Mouse (Mus musculus): ENCODE measurements around the gene Rock2. TPM values are rescaled to one million over a fixed set of nuclear protein-coding genes. Genes with fewer than 3 reads are reported as not detected.
A peak's percentile ranks its signal among the peaks of the same experiment; 100 is the strongest.
"Not testable (repeated sequence)": the region's sequence is repeated elsewhere in the genome, so short reads cannot be mapped to it uniquely, and the experiment has no call there.

Gene Rock2
- total and polyA plus RNA-seq, 2 experiments, result 1.7 to 14.5 TPM

GRCm38 (mm10) chr12:17018468-17018867 lies 123.8 kb downstream of the Rock2 start:
- Histone ChIP-seq H3K36me3 (ENCODE audit: control insufficient read depth, insufficient read depth, low read length) (no peaks in the 10 kb centered on the region), H3K4me1 (ENCODE audit: control insufficient read depth, insufficient read depth, low read length) (no peaks in the 10 kb centered on the region), H3K27me3 (ENCODE audit: control insufficient read depth, insufficient read depth, low read length) (no peaks in the 10 kb centered on the region), H3K27ac (replicated peaks; ENCODE audit: insufficient read depth, low read depth, low read length) (no peak overlapping the region), H3K9ac (ENCODE audit: low read depth, low read length) (no peak overlapping the region), H3K79me2 (ENCODE audit: control insufficient read depth, insufficient read depth, low read length) (no peaks in the 10 kb centered on the region), H3K4me3 (ENCODE audit: insufficient read depth, low read depth, low read length) (no peak overlapping the region)
- WGBS, result 27% methylated on average over 4 of the region's 4 CpGs
- no peak for DNase-seq (ENCODE audit: extremely low read depth, low read depth, low spot score)
- peak; percentile 49; the same call in 1 of the 2 replicates for TF ChIP-seq CTCF (IDR thresholded peaks at IDR 0.05; ENCODE audit: low read depth, low read length)
- no peak for TF ChIP-seq POLR2A (IDR thresholded peaks at IDR 0.05; ENCODE audit: extremely low read depth, insufficient read depth, low read length)

DNA sequence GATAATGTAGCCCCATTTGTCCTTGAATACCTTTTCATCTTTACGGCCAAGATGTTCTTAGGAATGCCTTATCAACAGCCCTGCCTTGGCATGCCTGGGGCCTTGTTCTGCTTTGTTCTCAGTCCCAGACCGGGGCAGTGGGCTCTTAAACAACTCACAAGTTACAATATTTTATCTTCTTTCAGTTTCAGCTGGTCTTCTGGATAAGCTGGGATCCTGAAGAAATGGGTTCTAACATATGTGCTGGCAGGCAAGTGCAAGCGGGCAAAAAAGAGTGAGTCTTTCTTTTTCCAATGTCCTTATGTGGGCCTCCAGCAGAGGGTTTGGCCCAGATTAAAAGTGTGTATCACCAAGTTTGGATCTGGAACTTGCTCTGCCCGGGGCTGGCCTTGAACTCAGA lies 126.4 kb downstream of the Rock2 start:
- 83% methylated on average over 4 of the region's 4 CpGs for WGBS
- not testable (repeated sequence) for DNase-seq (ENCODE audit: extremely low read depth, low read depth, low spot score); H3K4me1 ChIP-seq (ENCODE audit: control insufficient read depth, insufficient read depth, low read length); H3K27me3 ChIP-seq (ENCODE audit: control insufficient read depth, insufficient read depth, low read length); H3K36me3 ChIP-seq (ENCODE audit: control insufficient read depth, insufficient read depth, low read length); H3K27ac ChIP-seq (replicated peaks; ENCODE audit: insufficient read depth, low read depth, low read length); H3K79me2 ChIP-seq (ENCODE audit: control insufficient read depth, insufficient read depth, low read length); H3K9ac ChIP-seq (ENCODE audit: low read depth, low read length); H3K4me3 ChIP-seq (ENCODE audit: insufficient read depth, low read depth, low read length)

DNA sequence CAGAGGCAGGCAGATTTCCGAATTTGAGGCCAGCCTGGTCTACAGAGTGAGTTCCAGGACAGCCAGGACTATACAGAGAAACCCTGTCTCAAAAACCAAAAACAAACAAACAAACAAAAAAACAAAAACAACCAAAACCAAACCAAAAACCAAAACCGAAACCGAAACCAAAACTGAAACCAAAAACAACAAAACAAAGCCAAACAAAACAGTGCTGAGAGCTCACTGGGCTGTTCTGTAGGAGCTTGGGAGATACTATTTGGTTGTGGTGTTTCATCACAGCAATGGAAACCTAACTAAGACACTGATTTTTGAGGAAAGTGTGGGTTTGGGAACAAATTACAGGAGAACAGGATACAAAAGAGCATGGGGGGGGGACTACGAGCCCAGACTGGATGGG lies 127.5 kb downstream of the Rock2 start:
- WGBS, result 86% methylated on average over 4 of the region's 4 CpGs
- DNase-seq (ENCODE audit: extremely low read depth, low read depth, low spot score), result no peak
- H3K9ac ChIP-seq (ENCODE audit: low read depth, low read length), result no peak overlapping the region

GRCm38 (mm10) chr12:17024554-17025110 lies 129.9 kb downstream of the Rock2 start:
- no peak for DNase-seq (ENCODE audit: extremely low read depth, low read depth, low spot score)
- no peak overlapping the region for H3K4me3 ChIP-seq (ENCODE audit: insufficient read depth, low read depth, low read length)
- no peaks in the 10 kb centered on the region for H3K27me3 ChIP-seq (ENCODE audit: control insufficient read depth, insufficient read depth, low read length)
- H3K79me2 ChIP-seq (ENCODE audit: control insufficient read depth, insufficient read depth, low read length), result no peaks in the 10 kb centered on the region
- no peak for TF ChIP-seq CTCF (IDR thresholded peaks at IDR 0.05; ENCODE audit: low read depth, low read length)
- TF ChIP-seq POLR2A (IDR thresholded peaks at IDR 0.05; ENCODE audit: extremely low read depth, insufficient read depth, low read length), result no peak
- H3K27ac ChIP-seq (replicated peaks; ENCODE audit: insufficient read depth, low read depth, low read length), result no peak overlapping the region
- no peak overlapping the region for H3K9ac ChIP-seq (ENCODE audit: low read depth, low read length)
- 89% methylated on average over 6 of the region's 6 CpGs for WGBS
- H3K36me3 ChIP-seq (ENCODE audit: control insufficient read depth, insufficient read depth, low read length), result no peaks in the 10 kb centered on the region
- no peaks in the 10 kb centered on the region for H3K4me1 ChIP-seq (ENCODE audit: control insufficient read depth, insufficient read depth, low read length)

More for the DNA sequence above, 127.5 kb downstream of the Rock2 start:
- H3K79me2 ChIP-seq (ENCODE audit: control insufficient read depth, insufficient read depth, low read length), result no peaks in the 10 kb centered on the region
- TF ChIP-seq CTCF (IDR thresholded peaks at IDR 0.05; ENCODE audit: low read depth, low read length), result no peak
- TF ChIP-seq POLR2A (IDR thresholded peaks at IDR 0.05; ENCODE audit: extremely low read depth, insufficient read depth, low read length), result no peak
- no peaks in the 10 kb centered on the region for H3K27me3 ChIP-seq (ENCODE audit: control insufficient read depth, insufficient read depth, low read length)
- no peak overlapping the region for H3K4me3 ChIP-seq (ENCODE audit: insufficient read depth, low read depth, low read length)
- no peaks in the 10 kb centered on the region for H3K4me1 ChIP-seq (ENCODE audit: control insufficient read depth, insufficient read depth, low read length)
- no peak overlapping the region for H3K27ac ChIP-seq (replicated peaks; ENCODE audit: insufficient read depth, low read depth, low read length)
- H3K36me3 ChIP-seq (ENCODE audit: control insufficient read depth, insufficient read depth, low read length), result no peaks in the 10 kb centered on the region

DNA sequence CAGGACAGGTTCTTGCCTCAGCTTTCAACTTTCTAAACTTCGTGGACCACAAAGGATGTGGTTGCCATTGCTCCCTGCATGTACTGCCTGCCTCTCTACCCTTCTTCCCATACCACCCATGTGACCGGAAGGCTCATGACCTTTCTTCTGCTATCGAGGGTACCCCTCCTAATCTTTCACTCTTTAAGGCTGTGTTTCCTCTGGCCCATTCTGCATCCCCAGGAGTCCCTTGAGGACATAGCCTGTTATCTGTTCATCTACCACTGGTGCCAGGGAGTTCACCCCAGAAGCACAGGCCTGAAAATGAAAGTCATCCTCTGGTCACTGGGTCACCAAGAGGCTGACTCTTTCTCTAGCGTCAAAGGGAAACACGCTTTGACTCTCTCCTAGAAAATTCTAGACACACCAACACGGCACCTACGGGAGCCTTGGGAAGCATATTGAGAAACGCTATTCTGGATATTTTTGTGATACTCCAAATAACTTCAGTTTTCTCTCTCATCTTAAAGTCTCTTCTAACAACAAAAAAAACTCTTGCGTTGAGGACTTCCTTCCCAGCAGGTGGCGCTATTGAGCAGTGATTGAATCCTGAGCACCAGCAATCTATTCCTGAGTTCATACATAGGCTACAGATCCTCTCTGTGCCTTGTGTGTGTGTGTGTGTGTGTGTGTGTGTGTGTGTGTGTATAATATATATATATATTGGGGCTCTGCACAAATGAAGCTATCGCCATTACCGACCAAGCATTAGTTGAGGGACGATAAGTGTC lies 138.2 kb downstream of the Rock2 start:
- WGBS, result 32% methylated on average over 13 of the region's 13 CpGs
- peak; percentile 38 for DNase-seq (ENCODE audit: extremely low read depth, low read depth, low spot score)
- H3K27ac ChIP-seq (replicated peaks; ENCODE audit: insufficient read depth, low read depth, low read length), result no peak overlapping the region
- no peaks in the 10 kb centered on the region for H3K36me3 ChIP-seq (ENCODE audit: control insufficient read depth, insufficient read depth, low read length)
- H3K4me1 ChIP-seq (ENCODE audit: control insufficient read depth, insufficient read depth, low read length), result no peaks in the 10 kb centered on the region
- peak; percentile 38; the same call in 1 of the 2 replicates for TF ChIP-seq CTCF (IDR thresholded peaks at IDR 0.05; ENCODE audit: low read depth, low read length)
- TF ChIP-seq POLR2A (IDR thresholded peaks at IDR 0.05; ENCODE audit: extremely low read depth, insufficient read depth, low read length), result no peak
- H3K79me2 ChIP-seq (ENCODE audit: control insufficient read depth, insufficient read depth, low read length), result no peaks in the 10 kb centered on the region
- no peak overlapping the region for H3K9ac ChIP-seq (ENCODE audit: low read depth, low read length)
- H3K27me3 ChIP-seq (ENCODE audit: control insufficient read depth, insufficient read depth, low read length), result no peaks in the 10 kb centered on the region
- no peak overlapping the region for H3K4me3 ChIP-seq (ENCODE audit: insufficient read depth, low read depth, low read length)

DNA sequence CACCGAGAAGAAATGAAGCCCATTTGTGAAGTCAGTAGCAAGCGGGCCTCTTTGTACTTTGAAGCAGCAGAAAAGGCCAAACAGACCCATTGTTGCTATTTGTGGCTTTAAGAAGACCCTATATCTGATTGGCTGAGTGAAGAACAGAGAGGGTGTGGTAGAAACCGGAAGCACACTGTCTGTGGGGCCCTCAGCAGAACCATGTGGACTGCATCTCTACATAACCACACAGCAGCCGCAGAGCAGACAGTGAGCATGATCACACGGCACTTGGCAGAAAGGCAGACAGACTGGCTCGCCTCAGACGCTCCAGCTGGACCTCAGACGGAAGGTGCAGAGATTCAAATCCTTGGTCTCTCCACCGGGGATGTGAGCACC lies 138.8 kb downstream of the Rock2 start:
- H3K9ac ChIP-seq (ENCODE audit: low read depth, low read length), result no peak overlapping the region
- TF ChIP-seq POLR2A (IDR thresholded peaks at IDR 0.05; ENCODE audit: extremely low read depth, insufficient read depth, low read length) (no peak), CTCF (IDR thresholded peaks at IDR 0.05; ENCODE audit: low read depth, low read length) (no peak)
- no peaks in the 10 kb centered on the region for H3K36me3 ChIP-seq (ENCODE audit: control insufficient read depth, insufficient read depth, low read length)
- WGBS, result 74% methylated on average over 9 of the region's 9 CpGs
- no peak overlapping the region for H3K27ac ChIP-seq (replicated peaks; ENCODE audit: insufficient read depth, low read depth, low read length)
- DNase-seq (ENCODE audit: extremely low read depth, low read depth, low spot score), result no peak
- no peaks in the 10 kb centered on the region for H3K79me2 ChIP-seq (ENCODE audit: control insufficient read depth, insufficient read depth, low read length)
- no peaks in the 10 kb centered on the region for H3K27me3 ChIP-seq (ENCODE audit: control insufficient read depth, insufficient read depth, low read length)
- H3K4me1 ChIP-seq (ENCODE audit: control insufficient read depth, insufficient read depth, low read length), result no peaks in the 10 kb centered on the region
- no peak overlapping the region for H3K4me3 ChIP-seq (ENCODE audit: insufficient read depth, low read depth, low read length)

Measured in liver, adult 2 months (tissue).